In the genomic region with DNA sequence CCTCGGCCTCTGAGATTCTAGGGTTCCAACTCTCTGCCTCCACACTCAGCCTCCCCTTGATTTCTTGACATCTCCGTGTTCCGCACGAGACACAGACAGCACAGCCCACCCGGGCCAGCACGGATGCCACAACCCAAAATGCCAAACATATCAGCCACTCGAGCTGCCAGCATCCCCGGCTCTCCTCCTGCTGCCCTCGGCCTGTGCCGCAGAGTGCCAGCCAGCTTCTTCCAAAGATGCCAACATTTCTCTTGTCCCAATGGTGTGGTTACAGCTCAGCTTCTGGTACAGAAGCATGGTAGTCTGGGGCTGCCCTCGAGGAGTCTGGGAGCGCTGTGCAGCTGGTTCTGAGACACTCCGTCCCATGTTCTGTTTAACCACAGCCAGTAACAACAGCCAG, we compare ENCODE assay signal across 13 mouse cellular contexts. TPM values are rescaled to one million over a fixed set of nuclear protein-coding genes. Genes with fewer than 3 reads are reported as not detected.
DNase-seq lines count a peak whose midpoint lies in the region.
"Had no signal": no experiment of that assay in that cellular context is flagged by ENCODE, and none has a peak within 500 bp of the region (broad histone marks: within the 10 kb centered on the region; RNA-seq: fewer than 3 reads in every experiment).

No protein-coding gene starts in this region.

- peak; percentile 66 to 71 for DNase-seq in cerebellum, postnatal 10 days
- DNase-seq in cerebellum, adult 11-12 months, result no peak
- peak; percentile 24 to 35 for DNase-seq in cerebellum, postnatal 25 days
- DNase-seq in cerebellum, adult 9-11 months, result no peak
- DNase-seq in left cerebral cortex, postnatal 4 days, result peak; percentile 55
- DNase-seq in left cerebral cortex, postnatal 14 days (ENCODE audit: low spot score in 2 of 2), result no peak
- DNase-seq: adrenal gland, adult 8-10 months; adrenal gland, postnatal 36 days; B cell, adult 2 months; cerebellum, adult 18-20 months; cerebellum, adult 8-10 months; cerebellum, postnatal 36 days; forebrain, postnatal 0 days had no signal

- intact Hi-C loops in left cerebral cortex, postnatal 4 days (cut with DNase I), result no loop called here
- intact Hi-C loops in left cerebral cortex, postnatal 14 days (cut with DNase I), result loop anchor here (5.0 kb wide), 1 partner anchor 221 kb away; no protein-coding TSS in a partner anchor

RNA-seq across cellular contexts. Expression of a gene that starts 29.4 kb away (rescaled TPM):
- 1 to 10 TPM; 3.9 to 6.0 TPM for total RNA-seq in left cerebral cortex, postnatal 4 days (2021)
- 10 to 100 TPM; 11.6 to 12.3 TPM for total RNA-seq in left cerebral cortex, postnatal 14 days (2021)

RNA-seq across cellular contexts. Expression of a gene that starts 53.7 kb away (rescaled TPM):
- 1 to 10 TPM; 1.4 to 4.2 TPM for total RNA-seq in left cerebral cortex, postnatal 4 days (2021)
- 1 to 10 TPM; 2.3 to 4.6 TPM for total RNA-seq in left cerebral cortex, postnatal 14 days (2021)

Comparison
In these comparisons a context has a peak if more than half of its experiments do, and no peak if none do; other contexts are left out.
1. DNase-seq: peak in cerebellum, postnatal 10 days (2 of 2), cerebellum, postnatal 25 days (2 of 2) and left cerebral cortex, postnatal 4 days (single experiment); none in cerebellum, adult 11-12 months (single experiment), cerebellum, adult 9-11 months (single experiment) and left cerebral cortex, postnatal 14 days (0 of 2).